Mouse (Mus musculus) hematopoietic stem cell, adult 5-6 weeks (primary cell): Measurements from ENCODE around the gene Rpp40. TPM values are rescaled to one million over a fixed set of nuclear protein-coding genes. Genes with fewer than 3 reads are reported as not detected.

ENCODE experiments used
- ATAC-seq, 2 experiments: fragments of 125-278 bp in 1 of 2; replicated peaks in 1 of 2; 2 replicates each; pipeline ENCODE4 v1.8.0; 2016 to 2017; ENCODE audit warnings: inconsistent platforms in 2 of 2, mild to moderate bottlenecking in 2 of 2, moderate number of reproducible peaks in 2 of 2, low read depth in 1 of 2, moderate TSS enrichment in 1 of 2; ENCODE audit not compliant: low FRiP score in 2 of 2, poor library complexity in 2 of 2, severe bottlenecking in 2 of 2, insufficient read depth in 1 of 2, low TSS enrichment in 1 of 2
- total RNA-seq: library from RNA; stranded (forward); fragments of 172-1452, 232-1000 nt; gene quantifications from 2 replicates; pipeline ENCODE4 v1.2.3, GENCODE M21; 2017

Gene Rpp40
- total RNA-seq, 1 experiment from 2014 or later: 13.0 TPM

DNA sequence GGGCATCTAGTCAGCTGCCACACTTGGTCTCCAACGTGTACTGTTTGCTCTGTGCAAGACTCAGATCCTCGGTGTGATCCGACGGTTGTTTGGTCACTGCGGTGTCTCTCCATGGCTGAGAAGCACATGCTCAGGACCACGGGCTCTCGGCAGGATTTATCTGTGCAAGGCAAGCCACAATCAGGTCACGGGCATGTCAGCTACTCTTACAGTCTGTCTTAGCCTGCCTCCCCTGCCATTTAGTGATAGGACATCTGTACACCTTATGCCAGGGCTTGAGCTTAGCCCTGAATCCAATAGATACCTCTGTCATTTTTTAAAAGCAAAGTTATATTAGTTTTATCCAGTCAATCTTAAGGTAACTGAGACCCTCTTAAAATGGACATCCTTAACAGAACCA is 35.5 kb downstream of the Rpp40 start:
- no peak for ATAC-seq

DNA sequence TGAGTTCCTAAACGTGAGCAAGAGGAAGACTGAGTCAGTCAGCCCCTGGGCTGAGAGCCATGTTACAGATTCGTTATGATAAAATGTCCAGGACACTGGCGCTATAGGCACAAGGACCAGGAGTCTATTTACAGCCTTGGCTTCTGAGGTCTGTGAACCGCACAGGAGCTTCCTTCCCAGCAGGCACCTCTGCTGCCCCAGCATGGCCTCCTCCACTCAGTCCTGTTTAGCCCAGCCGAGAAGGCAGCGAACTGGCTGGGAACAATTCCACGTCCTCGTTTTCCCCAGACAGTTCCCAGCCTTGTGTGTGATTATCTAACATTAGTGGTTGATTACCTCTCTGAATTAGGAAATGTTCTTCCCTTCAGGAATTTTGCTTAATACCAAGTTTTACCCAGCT is 45.2 kb downstream of the Rpp40 start:
- ATAC-seq: no peak

DNA sequence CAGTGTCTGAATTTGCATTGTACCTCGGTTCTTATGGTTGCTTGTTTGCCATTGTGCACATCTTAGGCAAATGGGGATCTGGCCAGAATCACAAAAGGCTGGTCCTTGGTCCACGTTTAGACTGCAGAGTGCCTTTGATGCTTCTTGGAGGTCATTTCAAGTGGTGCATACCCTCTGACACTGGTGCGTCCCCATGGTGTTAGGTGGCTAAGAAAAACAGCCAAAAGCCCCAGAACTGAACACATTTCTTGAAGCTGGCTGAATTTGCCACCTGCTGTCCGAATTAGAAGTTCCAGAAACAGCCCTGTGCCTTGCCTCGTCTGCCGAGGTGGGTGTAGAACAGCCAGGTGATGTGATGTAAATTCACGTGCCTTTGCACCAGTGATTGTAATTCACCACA is 48.7 kb downstream of the Rpp40 start:
- ATAC-seq: no peak

DNA sequence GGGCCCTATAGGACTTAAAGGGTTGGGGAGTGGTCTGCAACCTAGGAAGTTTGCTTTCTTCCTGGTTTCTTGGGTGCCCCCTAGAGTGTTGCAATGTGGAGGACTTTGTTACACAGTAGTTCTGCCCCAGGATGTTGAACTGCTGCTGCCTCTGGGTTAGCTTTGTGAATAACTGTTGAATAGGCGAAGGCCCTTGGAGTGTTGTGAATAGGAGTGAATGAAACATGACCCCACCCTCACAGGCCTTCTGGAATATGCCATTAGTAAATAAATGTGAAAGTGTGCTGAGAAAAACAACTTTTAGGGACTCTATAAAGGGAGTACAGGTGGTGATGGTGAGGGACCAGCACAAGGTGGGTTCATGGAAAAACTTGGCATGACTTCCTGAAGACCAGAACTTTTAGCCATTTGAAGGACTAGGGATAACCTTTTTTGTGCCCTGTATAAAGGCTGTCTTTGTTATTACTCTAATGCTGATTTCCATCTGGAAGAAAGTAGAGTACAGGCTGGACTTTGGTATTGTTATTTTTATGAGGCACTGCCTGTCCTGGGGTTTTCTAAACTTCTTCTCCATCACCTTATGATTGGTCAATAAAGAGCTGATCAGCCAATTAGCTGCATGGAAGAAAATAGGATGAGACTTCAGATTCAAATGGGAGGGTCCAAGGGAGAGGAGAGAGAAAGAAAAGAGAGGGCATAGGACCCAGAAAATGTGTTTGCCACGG is 53.1 kb downstream of the Rpp40 start:
- no peak for ATAC-seq

DNA sequence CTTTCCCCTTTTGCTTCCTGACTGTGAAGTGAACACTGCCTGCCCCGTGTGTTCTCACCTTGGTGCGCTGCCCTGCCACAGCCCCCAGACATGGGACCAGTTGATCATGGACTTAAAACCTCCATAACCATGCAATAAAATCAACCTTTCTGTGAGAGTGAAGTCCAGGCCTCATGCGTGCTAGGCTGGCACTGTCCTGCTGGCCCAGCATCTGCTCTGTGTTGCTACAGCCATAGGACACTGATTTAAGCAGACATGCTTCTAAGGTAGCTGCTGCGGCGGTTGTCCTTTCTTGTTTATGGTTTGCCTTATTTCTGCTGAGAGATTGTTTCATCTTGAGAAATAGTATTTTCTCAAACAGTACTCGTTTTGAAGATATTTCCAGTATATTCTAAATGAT is 54.6 kb downstream of the Rpp40 start:
- ATAC-seq: no peak

DNA sequence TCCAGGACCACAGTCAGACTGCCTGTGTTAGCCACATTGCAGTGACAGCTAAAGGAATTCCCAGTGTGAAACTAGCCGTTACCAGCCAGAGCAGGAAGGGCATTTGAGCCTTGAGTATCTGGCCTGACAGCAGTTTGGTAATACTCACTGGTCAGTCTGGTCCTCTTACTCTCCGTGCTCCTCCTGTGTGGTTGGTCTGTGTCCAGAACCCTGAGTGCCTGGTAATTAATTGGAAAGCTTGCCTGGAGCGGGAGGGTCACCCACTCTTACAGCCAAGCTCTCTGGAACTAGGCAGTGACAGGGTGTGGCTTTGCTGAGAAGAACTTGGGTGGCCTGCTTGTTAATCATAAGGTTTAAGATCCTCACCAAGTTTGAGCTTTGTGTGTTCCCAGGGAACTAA is 57.5 kb downstream of the Rpp40 start:
- no peak for ATAC-seq

DNA sequence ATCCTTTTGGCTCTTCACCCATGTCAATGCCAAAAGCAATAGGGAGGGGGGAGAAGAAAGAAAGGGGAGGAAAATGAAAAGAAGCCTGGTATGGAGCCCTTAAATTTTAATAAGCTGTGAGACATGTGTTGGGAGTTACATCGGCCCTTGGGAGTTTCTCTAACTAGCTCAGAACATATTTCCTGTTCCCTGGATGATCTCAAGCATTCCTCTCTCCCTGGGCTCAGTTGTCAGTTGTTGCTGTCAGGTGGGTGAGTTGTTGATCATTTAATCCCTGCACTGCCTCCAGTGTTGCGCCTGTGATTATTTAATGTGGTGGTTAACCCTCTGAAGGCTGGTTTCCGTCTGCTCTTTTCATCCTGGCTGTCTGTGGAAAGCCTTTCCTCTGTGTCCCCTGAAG is 60.9 kb downstream of the Rpp40 start:
- ATAC-seq: no peak

Other genes with a start within 250 kb of the Rpp40 start
- gene Cdyl, start 246.5 kb downstream of the Rpp40 start, total RNA-seq: 14.4 and 15.9 TPM in 2 replicates
- not detected in 2 replicates for gene Ppp1r3g, start 52.5 kb upstream of the Rpp40 start, total RNA-seq
- 62.8 and 80.1 TPM in 2 replicates for gene Fars2, start 211.1 kb upstream of the Rpp40 start, total RNA-seq
- gene Lyrm4, start 211.2 kb upstream of the Rpp40 start, total RNA-seq: 10.4 and 18.3 TPM in 2 replicates